Mouse (Mus musculus) hindbrain, embryonic 16.5 days (tissue): ENCODE results near the gene Sash3. TPM values are rescaled to one million over a fixed set of nuclear protein-coding genes. Genes with fewer than 3 reads are reported as not detected.

Source experiments
- ATAC-seq: fragments of 200-750 bp; cut with Nextera tagmentation; 2 replicates; pipeline ENCODE4 v1.8.0; 2017; ENCODE audit warnings: moderate TSS enrichment, moderate library complexity
- H3K27ac ChIP-seq: fragments of 300-500 bp; sonication (generic); 2 replicates; pipeline ENCODE4 v1.5.1; 2014; ENCODE audit warnings: low read depth, mild to moderate bottlenecking, control low read depth, low read length, moderate library complexity
- H3K27me3 ChIP-seq: fragments of 300-500 bp; sonication (generic); replicated peaks from 2 replicates; pipeline ENCODE4 v1.6.1; 2014; ENCODE audit warnings: low read length; ENCODE audit not compliant: control insufficient read depth, insufficient read depth
- H3K36me3 ChIP-seq: fragments of 300-500 bp; sonication (generic); 2 replicates; pipeline ENCODE4 v1.6.1; 2014; ENCODE audit warnings: mild to moderate bottlenecking, low read length, moderate library complexity, mixed read lengths; ENCODE audit not compliant: control insufficient read depth, insufficient read depth
- H3K4me1 ChIP-seq: fragments of 300-500 bp; sonication (generic); 2 replicates; pipeline ENCODE4 v1.6.1; 2014; ENCODE audit warnings: low read depth, low read length; ENCODE audit not compliant: control insufficient read depth, insufficient read depth
- H3K4me2 ChIP-seq: fragments of 300-500 bp; sonication (generic); 2 replicates; pipeline ENCODE4 v1.6.1; 2014; ENCODE audit warnings: mild to moderate bottlenecking, low read length, control low read depth, moderate library complexity
- H3K4me3 ChIP-seq: fragments of 300-500 bp; sonication (generic); 2 replicates; pipeline ENCODE4 v1.5.1; 2014; ENCODE audit warnings: mild to moderate bottlenecking, low read length, control low read depth, moderate library complexity
- H3K9ac ChIP-seq: fragments of 300-500 bp; sonication (generic); 2 replicates; pipeline ENCODE4 v1.6.1; 2014; ENCODE audit warnings: low read depth, mild to moderate bottlenecking, control low read depth, low read length, moderate library complexity
- H3K9me3 ChIP-seq: fragments of 300-500 bp; sonication (generic); 2 replicates; pipeline ENCODE4 v1.6.1; 2014; ENCODE audit warnings: mild to moderate bottlenecking, low read length, moderate library complexity; ENCODE audit not compliant: control insufficient read depth
- WGBS: fragments of 180-500 bp; shearing (Covaris S2); extraction: QIAGEN DNeasy Blood & Tissue Kit; methylation state at CpG from one replicate; pipeline ENCODE4 v1.1.7; 2014; 5-methylcytosine and 5-hydroxymethylcytosine counted together
- polyA plus RNA-seq: library from polyadenylated mRNA; unstranded; fragments of >200 nt; fragmentation: Nextera tagmentation; extraction: Ambion mirVana; gene quantifications from 2 replicates; pipeline ENCODE4 v1.2.1, GENCODE M21; 2015

Gene Sash3
- polyA plus RNA-seq, 1 experiment from 2014 or later: 1.2 TPM

DNA sequence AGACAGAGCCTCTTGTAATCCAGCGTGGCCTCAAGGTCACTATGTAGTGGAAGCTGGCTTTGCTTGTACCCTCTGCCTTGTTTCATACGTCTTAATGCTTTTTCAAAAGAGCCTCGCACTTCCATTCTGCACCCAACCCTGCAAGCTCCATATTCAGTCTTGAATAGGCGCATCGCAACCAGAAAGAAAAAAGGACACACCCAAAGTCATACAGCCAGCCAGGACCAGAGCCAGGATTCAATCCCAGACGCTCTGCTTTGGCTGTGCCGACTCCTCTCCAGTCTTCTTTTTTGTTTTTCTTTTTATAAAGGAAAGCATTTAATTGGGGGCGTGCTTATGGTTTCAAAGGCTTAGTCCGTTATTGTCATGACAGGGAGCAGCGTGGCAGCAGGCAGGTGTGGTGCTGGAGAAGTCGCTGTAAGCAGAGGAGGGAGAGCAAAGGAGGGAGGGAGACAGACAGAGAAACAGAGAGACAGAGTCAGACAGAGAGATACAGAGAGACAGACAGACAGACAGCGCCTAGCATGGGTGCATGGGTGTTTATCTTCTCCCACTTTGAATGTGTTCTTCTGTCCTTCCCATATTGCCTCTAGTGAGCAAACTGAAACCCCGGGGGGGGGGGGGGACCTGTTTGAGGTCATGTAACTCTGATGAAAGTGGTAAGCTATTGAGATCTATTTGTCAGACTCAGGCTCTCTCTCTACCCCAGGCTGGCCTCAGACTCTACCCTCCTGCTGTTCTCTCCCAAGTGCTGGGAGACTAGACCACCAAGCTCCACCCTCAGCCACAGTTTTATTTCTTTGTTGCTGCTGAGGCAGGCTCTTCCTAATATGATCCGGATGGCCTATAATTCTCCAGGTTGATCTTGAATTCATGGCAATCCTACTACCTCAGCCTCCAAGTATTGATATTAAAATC lies 6.6 kb upstream of the Sash3 start:
- H3K36me3 ChIP-seq: no peaks in the 10 kb centered on the region
- 34% methylated on average over 13 of the region's 14 CpGs for WGBS

DNA sequence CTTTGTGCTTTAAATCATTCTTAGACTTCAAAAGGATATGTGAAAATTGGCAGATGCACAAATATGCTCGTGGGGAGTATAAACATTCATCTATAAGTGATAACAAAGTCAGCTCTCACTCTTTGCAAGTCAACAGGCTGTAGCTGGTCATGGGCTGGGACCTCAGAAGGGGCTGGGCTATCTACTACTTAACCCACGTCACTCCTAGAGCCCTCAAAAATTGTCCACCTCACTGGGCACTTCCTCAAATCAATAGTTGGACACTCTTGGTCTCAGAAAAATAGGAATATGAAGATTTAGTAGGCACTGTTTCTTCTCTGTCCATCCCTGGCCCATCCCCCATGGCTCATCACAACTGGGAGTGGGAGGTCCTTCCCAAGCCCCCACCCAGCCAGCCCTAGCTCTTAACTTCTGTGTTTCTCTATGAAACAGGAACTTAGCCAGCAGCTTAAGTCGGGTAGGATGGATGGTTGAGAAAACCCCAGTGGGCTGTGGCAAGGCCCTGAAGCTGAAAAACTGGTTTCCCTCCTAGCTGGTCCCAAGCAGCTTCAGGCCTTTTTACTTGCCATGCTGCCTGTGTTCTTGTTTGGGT lies 5.9 kb upstream of the Sash3 start:
- Histone ChIP-seq H3K4me1 (no peaks in the 10 kb centered on the region), H3K27ac (no peak overlapping the region), H3K4me2 (no peak overlapping the region), H3K9ac (no peak overlapping the region), H3K9me3 (no peaks in the 10 kb centered on the region), H3K27me3 (no peaks in the 10 kb centered on the region), H3K4me3 (no peak overlapping the region), H3K36me3 (no peaks in the 10 kb centered on the region)
- ATAC-seq: no peak
- 65% methylated on average over 3 of the region's 3 CpGs for WGBS

More for the DNA sequence above, 6.6 kb upstream of the Sash3 start:
- ATAC-seq: no peak
- Histone ChIP-seq H3K9ac (no peak overlapping the region), H3K4me3 (no peak overlapping the region), H3K27ac (no peak overlapping the region), H3K4me2 (no peak overlapping the region), H3K4me1 (no peaks in the 10 kb centered on the region), H3K27me3 (no peaks in the 10 kb centered on the region), H3K9me3 (no peaks in the 10 kb centered on the region)

DNA sequence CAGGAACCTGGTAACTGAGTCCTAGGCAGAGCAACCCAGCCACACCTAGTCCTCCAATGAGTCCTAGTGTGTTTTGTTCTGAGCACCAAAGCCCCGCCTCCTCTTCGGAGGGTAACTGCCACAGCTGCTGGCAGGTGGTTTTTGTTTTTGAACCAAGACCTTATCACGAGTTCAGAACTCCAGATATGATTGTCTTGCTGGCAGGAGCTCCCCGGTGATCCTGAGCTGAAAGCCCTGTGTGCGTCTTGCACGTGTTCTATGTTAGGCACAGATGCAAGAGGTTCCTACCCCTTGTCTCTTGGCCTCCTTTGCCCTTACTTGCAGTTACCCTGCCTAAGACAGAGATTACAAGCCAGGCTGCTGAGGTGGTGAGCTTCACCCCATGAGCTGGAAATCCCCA lies 4.8 kb upstream of the Sash3 start:
- 71% methylated on average over 6 of the region's 6 CpGs for WGBS
- Histone ChIP-seq H3K36me3 (no peaks in the 10 kb centered on the region), H3K9ac (no peak overlapping the region), H3K4me3 (no peak overlapping the region), H3K4me2 (no peak overlapping the region), H3K4me1 (no peaks in the 10 kb centered on the region), H3K27ac (no peak overlapping the region), H3K9me3 (no peaks in the 10 kb centered on the region), H3K27me3 (no peaks in the 10 kb centered on the region)
- ATAC-seq: no peak

DNA sequence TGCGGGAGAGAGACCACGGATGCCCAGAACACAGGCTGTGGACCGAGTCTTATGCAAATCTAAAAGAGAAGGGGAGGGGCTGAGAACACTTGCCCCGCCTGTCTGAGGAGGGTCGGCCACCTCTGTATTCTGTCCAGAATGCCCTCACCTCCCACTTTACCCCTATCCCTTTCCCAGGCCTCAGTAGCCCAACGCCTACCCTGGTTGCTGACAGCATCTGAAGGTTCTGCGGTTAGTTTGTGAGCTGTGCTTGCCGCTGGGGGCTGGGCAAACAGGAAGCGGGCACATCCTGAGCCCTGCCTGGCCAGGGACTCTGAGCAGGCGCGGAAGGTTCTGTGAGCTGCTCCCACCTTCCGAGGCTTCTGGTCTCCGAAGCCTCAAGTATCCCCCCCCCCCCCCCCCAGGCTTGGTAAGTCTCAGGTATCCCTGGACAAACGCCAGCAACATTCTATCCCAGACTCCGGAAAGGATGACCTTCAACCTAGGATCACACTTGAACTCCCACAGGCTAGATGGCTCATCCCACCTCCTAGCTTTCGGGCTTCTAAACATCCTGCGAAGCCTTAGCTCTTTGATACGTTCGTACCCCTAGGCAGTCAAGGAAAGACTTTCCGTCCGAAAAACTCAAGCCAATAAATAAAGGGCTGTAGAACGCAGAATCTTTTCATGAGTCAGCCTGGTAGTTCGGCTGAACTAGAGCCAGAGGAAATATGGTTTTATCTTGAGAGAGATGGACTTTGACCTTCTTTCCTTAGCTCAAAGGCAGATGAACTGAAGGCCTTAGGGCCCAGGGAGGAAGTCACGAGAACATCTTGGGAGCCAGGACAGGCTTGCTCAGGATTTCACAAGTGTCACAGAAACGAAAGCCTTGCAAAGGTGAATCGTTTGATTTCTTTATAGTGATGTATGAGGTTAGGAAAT lies 2.6 kb upstream of the Sash3 start:
- Histone ChIP-seq H3K4me1 (no peaks in the 10 kb centered on the region), H3K36me3 (no peaks in the 10 kb centered on the region), H3K4me3 (no peak overlapping the region), H3K9ac (no peak overlapping the region), H3K27me3 (no peaks in the 10 kb centered on the region), H3K4me2 (peak overlapping the region; percentile 29; the same call in 1 of the 2 replicates), H3K9me3 (no peaks in the 10 kb centered on the region), H3K27ac (no peak overlapping the region)
- WGBS: 68% methylated on average over 19 of the region's 26 CpGs
- no peak for ATAC-seq

DNA sequence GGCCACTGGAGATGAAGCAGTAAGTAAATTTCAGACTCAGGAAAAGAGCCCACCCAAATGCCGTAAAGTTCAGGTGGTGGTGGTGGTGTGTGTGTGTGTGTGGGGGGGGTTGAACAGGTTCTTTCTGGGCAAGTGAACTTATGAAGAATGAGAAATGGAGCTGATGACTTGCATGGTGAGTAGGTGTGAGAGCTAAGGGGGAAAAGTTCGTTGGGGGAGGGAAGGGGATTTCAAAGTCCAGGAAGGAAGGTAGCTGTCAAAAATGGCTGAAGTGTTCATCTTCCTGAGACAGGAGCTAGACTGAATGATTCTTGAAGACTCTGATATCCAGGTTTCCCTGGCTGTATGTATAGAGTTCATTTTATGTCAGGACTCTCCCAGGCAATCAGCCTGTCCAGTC lies 990 bp downstream of the Sash3 start:
- H3K4me3 ChIP-seq: no peak overlapping the region
- no peaks in the 10 kb centered on the region for H3K9me3 ChIP-seq
- H3K4me2 ChIP-seq: no peak overlapping the region
- H3K36me3 ChIP-seq: no peaks in the 10 kb centered on the region
- no peak overlapping the region for H3K9ac ChIP-seq
- ATAC-seq: no peak
- no peaks in the 10 kb centered on the region for H3K27me3 ChIP-seq
- WGBS: 78% methylated on average over 2 of the region's 2 CpGs
- no peak overlapping the region for H3K27ac ChIP-seq
- H3K4me1 ChIP-seq: no peaks in the 10 kb centered on the region

DNA sequence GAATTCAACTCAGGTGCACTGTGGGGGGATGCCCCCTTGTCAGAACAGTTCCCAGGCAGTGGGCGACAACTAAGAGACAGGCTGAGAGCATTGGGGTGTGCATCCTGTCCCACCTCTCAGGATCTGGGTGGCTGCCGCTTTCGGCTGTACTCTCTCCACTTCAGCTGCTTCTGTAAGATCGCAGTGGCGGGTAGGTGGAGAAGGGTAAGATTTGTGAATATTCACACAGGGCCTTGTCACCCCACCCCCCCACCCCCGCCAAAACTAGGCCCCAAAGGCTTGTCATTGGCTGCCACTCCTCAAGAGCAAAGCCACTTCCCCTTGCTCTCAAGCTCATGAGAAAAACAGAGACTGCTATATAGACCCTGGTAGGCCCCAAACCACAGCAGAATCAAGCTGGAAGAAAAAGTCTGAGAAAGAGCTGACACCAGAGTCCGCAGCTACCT lies 1.5 kb downstream of the Sash3 start:
- H3K4me2 ChIP-seq: no peak overlapping the region
- H3K27ac ChIP-seq: no peak overlapping the region
- 87% methylated on average over 7 of the region's 7 CpGs for whole genome bisulfite sequencing
- no peaks in the 10 kb centered on the region for H3K9me3 ChIP-seq
- H3K36me3 ChIP-seq: no peaks in the 10 kb centered on the region
- no peaks in the 10 kb centered on the region for H3K4me1 ChIP-seq
- no peak for ATAC-seq
- no peak overlapping the region for H3K4me3 ChIP-seq
- no peaks in the 10 kb centered on the region for H3K27me3 ChIP-seq
- H3K9ac ChIP-seq: no peak overlapping the region

DNA sequence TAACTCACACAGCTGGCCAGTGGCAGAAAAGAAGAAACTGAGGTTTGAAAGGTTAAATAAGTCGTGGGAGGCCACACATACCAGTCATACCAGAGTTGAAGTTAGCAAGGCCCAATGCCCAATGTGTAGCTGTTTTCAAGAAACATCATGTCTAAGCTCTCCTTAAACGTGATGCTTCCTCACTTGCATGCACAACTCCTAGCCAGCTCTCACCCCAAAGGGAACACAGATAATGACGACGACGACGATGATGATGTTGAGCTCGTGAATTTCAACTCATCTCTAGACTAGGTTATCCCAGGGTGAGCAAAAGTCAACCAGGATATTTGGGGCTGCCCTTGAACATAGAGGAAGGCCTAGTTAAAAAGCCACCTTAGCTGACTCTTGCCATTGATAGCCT lies 5.9 kb downstream of the Sash3 start:
- no peaks in the 10 kb centered on the region for H3K9me3 ChIP-seq
- ATAC-seq: no peak
- H3K36me3 ChIP-seq: no peaks in the 10 kb centered on the region
- no peaks in the 10 kb centered on the region for H3K27me3 ChIP-seq
- no peak overlapping the region for H3K9ac ChIP-seq
- no peaks in the 10 kb centered on the region for H3K4me1 ChIP-seq
- no peak overlapping the region for H3K4me3 ChIP-seq
- WGBS: 81% methylated on average over 7 of the region's 7 CpGs
- no peak overlapping the region for H3K4me2 ChIP-seq
- no peak overlapping the region for H3K27ac ChIP-seq

DNA sequence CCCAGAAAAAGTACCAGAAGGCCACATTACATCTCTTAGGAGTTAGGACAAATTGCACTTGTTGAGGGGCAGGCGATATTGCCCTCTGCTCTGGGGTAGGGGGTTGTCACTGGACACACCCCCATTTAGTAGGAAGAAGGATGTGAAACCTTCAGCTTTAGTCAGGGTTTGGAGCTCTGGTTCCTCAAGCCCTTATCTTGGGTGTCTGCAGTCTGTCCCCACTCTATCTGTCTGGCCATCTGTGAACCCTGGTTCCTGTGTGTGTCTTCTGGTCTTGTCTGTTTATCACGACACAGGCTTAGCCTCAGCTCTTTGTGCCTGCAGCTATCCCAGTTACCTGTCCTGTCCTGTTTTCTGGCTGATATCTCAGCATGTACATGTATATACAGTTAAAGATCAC lies 7.2 kb downstream of the Sash3 start:
- Histone ChIP-seq H3K9ac (no peak overlapping the region), H3K9me3 (no peaks in the 10 kb centered on the region), H3K4me3 (no peak overlapping the region), H3K4me1 (no peaks in the 10 kb centered on the region), H3K27me3 (no peaks in the 10 kb centered on the region), H3K4me2 (no peak overlapping the region), H3K36me3 (no peaks in the 10 kb centered on the region), H3K27ac (no peak overlapping the region)
- 88% methylated on average over 2 of the region's 2 CpGs for WGBS
- no peak for ATAC-seq

DNA sequence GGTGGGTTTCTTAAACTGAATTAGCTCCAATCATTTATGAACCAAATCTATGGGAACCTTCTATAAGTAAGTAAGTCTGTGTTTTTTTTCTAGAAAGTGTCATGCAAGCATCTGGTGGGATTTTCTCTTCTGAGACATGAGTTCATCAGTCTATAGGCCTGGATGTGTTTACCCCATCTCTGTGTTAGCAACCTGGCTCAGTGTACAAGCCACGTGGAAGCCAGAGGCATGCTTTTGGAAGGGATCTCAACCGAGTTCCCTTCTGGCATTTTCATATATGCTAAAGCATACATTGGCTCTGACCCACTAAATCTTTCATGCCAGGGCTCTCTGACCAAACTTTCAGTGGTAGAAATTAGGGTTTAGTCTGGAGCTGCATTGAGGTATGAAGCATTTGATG lies 7.7 kb downstream of the Sash3 start:
- H3K9me3 ChIP-seq: no peaks in the 10 kb centered on the region
- no peak overlapping the region for H3K9ac ChIP-seq
- H3K4me2 ChIP-seq: no peak overlapping the region
- no peaks in the 10 kb centered on the region for H3K4me1 ChIP-seq
- H3K4me3 ChIP-seq: no peak overlapping the region
- no peaks in the 10 kb centered on the region for H3K27me3 ChIP-seq
- WGBS: 69% methylated on average over 2 of the region's 2 CpGs
- ATAC-seq: no peak
- H3K36me3 ChIP-seq: no peaks in the 10 kb centered on the region
- H3K27ac ChIP-seq: no peak overlapping the region
